Mouse (Mus musculus) embryonic fibroblast, embryonic 13.5 days (primary cell): ENCODE measurements around the gene Tdrd6. TPM values are rescaled to one million over a fixed set of nuclear protein-coding genes. Genes with fewer than 3 reads are reported as not detected.

Source experiments
- H3K27ac ChIP-seq: 2 replicates; pipeline ENCODE4 v1.5.1; 2012; ENCODE audit warnings: low read length, control low read depth, inconsistent platforms; ENCODE audit not compliant: insufficient read depth
- H3K4me1 ChIP-seq: 2 replicates; pipeline ENCODE4 v1.6.1; 2011; ENCODE audit warnings: low read length; ENCODE audit not compliant: control insufficient read depth, insufficient read depth
- H3K4me3 ChIP-seq: 2 replicates; pipeline ENCODE4 v1.5.1; 2011; ENCODE audit warnings: mild to moderate bottlenecking, control low read depth, low read length; ENCODE audit not compliant: insufficient read depth
- CTCF ChIP-seq: IDR thresholded peaks from 2 replicates; pipeline ENCODE4 v1.5.1; 2011; ENCODE audit warnings: mild to moderate bottlenecking, control low read depth, low read length, moderate library complexity, borderline replicate concordance; ENCODE audit not compliant: insufficient read depth
- POLR2A ChIP-seq: IDR thresholded peaks from 2 replicates; pipeline ENCODE4 v1.6.1; 2011; ENCODE audit warnings: low read depth, mild to moderate bottlenecking, control low read depth, low read length, moderate library complexity
- polyA plus RNA-seq: library from polyadenylated mRNA; stranded (reverse); fragments of >200 nt; gene quantifications from 2 replicates; pipeline ENCODE4 v1.2.4, GENCODE M21; 2011; ENCODE audit warnings: low read depth; ENCODE audit not compliant: missing spikeins, insufficient read length

Gene Tdrd6
- polyA plus RNA-seq, 1 experiment: not detected

DNA sequence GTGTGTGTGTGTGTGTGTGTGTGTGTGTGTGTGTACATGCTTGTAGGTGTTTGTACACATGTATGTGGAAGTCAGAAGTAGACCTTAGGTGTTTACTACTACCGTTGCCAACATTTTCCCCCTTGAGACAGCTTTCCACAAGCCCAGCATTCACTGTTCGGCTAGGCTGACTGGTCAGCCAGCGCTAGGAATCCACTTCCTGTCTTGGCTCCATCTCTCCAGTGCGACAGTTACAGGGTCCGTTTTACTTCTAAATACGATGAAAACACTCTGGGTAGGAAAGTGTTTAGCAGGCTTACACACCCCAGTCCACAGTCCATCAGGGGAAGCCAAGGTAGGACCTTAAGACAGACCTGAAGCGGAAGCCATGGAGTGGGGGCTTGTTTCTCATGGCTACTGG, 45.3 kb downstream of the Tdrd6 start:
- Histone ChIP-seq H3K4me3 (no peak overlapping the region), H3K27ac (no peak overlapping the region), H3K4me1 (peaks cover 11% of the 10 kb centered on the region)
- TF ChIP-seq CTCF: no peak
- no peak for TF ChIP-seq POLR2A

DNA sequence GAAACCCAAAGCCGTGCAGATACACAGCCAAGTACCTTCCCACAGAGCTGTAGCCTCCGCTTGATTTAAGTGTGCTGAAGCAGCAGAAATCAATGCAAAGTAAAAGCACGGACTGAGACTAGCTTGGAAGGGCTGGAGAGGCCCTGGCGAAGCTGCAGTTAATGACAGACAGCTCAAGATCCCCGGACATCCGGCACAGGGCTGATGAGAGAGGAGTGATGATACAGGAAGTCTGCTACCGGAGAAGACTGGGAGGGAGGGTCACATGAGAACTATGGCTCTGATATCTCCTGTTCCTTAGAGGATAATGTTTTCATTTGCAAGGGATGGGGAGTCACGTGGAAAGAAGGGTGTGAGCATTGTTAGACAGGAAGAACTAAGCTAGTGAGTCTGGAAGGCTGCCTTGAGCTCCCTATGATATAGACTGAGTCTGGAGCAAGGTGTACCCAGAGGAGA, 49.1 kb downstream of the Tdrd6 start:
- Histone ChIP-seq H3K4me1 (peaks cover 11% of the 10 kb centered on the region), H3K4me3 (no peak overlapping the region)
- no peak for TF ChIP-seq POLR2A

DNA sequence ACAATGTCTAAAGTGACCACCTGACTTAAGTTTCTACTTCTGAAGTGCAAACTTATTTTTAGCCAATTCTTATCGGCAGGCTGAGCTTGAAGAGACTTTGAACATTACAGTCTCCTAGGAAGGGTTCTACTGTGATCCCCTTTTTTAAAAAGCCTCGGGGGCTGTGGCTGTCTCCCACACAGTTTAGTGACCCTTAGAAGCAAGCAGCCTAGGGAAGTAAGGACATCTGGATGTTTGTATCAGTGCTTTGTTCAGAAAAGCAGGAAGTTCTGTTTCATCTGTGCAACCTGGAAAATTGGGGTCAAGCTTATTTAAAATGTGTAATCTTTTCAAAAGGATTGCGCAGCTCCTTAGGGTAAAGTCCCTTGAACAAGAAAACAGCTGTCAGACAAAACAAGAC, 49.6 kb downstream of the Tdrd6 start:
- no peak overlapping the region for H3K4me3 ChIP-seq
- H3K27ac ChIP-seq: peak overlapping the region; percentile 18; the same call in 1 of the 2 replicates
- H3K4me1 ChIP-seq: peaks cover 11% of the 10 kb centered on the region
- TF ChIP-seq POLR2A (no peak), CTCF (no peak)

More for the DNA sequence above, 49.1 kb downstream of the Tdrd6 start:
- H3K27ac ChIP-seq: peak overlapping the region; percentile 0; the same call in 1 of the 2 replicates

DNA sequence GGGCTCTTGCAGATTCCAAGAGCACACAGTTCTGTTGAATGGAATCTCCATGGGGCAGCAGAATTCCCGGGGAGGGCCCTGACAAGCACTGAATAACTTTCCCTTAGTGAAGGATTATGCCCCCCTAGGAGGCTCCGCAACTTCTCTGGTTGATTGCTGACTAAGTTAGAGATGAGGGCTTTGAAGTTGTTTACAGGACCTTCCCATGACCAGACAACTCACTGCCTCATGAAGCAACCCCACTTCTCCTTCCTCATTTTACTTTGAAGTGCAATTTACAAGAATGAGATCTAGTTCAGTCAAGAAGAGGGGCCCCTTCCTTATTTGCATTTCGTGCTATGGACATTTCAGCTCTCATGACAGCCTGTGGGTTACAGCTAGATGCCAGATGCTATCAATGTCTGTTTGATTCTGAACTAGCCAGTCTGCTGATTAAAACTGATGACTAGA, 56.5 kb downstream of the Tdrd6 start:
- Histone ChIP-seq H3K4me1 (no peaks in the 10 kb centered on the region), H3K27ac (no peak overlapping the region), H3K4me3 (no peak overlapping the region)
- TF ChIP-seq POLR2A: no peak
- TF ChIP-seq CTCF: no peak

DNA sequence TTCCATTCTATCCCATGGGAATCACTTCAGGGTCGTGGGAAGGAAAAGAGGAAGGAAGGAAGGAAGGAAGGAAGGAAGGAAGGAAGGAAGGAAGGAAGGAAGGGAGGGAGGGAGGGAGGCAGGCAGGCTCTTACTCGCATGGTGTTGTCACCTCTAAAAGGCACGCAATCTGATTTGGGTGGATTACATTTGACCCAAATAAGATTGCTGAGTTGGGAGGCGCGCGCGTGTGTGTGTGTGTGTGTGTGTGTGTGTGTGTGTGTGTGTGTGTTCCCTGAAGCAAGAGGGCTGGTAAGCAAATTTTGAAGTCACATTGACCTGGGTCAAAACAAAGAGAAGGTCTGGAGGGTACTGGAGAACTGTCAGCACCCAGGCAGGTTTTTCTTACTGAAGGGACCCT, 60.8 kb downstream of the Tdrd6 start:
- H3K4me1 ChIP-seq: 0 out of 2 replicates have a peak, but pooled peaks cover 2% of the 10 kb centered on the region
- TF ChIP-seq CTCF: no peak
- TF ChIP-seq POLR2A: no peak
- no peak overlapping the region for H3K27ac ChIP-seq
- no peak overlapping the region for H3K4me3 ChIP-seq

DNA sequence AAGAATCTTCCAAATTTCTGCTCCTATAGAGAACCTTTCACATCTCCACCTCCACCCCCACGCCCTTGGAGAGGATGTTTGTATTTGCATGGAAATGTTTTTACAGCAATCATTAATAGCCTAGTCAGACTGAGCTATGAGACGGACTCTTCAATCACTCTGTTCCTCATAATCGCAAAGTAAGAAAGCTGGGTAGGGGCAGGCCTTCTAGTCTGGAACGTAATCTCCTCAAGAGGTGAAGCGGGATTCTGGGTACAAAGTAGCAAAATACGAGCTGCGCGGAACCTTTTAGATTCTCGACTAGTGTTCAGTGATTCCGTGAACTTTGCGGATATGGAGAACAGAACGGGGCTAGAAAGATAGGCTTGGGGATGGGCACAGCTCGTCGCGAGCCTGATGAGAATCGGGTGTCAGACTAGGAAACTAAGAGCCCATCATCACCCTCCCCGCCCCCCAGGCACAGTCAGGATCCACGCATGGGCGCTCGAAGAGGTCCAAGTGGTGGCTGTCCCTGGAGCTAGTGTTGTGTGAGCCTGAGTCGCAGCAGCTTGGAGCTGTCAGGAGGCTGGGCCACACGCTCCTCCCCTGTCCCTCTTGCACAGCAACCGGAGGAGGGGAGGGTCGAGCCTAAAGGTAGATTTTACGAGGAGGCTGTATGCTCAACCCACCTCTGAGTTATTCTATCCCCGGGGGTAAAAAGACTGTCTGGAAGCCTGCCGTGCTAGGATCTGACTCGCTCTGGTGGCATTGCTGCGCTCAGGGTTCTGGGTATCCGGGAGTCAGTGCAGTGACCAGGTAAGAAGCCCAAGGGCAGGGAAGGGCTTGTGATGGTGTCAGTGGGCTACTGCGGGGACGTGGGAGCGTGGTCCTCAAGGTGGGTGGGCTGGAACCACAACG, 61.9 kb downstream of the Tdrd6 start, which contains the start of gene Pla2g7:
Gene Pla2g7, plus strand, starts transcription at position 107 of the 897 bp plus-strand sequence.
- Histone ChIP-seq H3K4me1 (0 out of 2 replicates have a peak, but pooled peaks cover 2% of the 10 kb centered on the region), H3K27ac (peak within 1 kb of the TSS; percentile 63; the same call in 1 of the 2 replicates), H3K4me3 (peak within 1 kb of the TSS; percentile 23)
- TF ChIP-seq POLR2A (peak; percentile 59), CTCF (no peak)

DNA sequence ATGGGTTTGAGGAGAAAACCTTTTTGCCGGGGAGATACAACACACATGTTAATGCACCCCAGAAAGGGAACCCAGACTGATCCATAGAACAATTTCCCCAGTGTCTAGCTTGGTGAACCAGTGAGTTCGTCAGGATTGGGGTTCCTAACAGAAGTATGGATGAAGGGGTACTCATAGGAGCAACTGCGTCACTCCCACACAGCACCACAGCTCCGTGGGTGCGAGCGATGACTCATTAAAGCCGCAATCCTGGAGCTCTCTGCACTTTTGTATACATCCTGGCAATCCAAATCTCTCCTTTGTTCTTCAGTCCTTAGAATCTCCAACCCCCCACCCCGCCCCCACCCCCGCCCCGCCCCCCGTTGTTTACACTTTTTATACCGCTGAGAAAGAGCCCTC, 62.5 kb downstream of the Tdrd6 start:
- Histone ChIP-seq H3K4me1 (0 out of 2 replicates have a peak, but pooled peaks cover 2% of the 10 kb centered on the region), H3K27ac (peak overlapping the region; percentile 63; the same call in 1 of the 2 replicates), H3K4me3 (peak overlapping the region; percentile 23; the same call in 1 of the 2 replicates)
- TF ChIP-seq POLR2A (no peak), CTCF (no peak)

Other genes with a start within 250 kb of the Tdrd6 start
- gene Mep1a, start 127.5 kb downstream of the Tdrd6 start, polyA plus RNA-seq: not detected in 2 replicates
- 0.38 TPM in 1 of 2 replicates, not detected in the other for gene Ankrd66, start 86.7 kb downstream of the Tdrd6 start, polyA plus RNA-seq
- gene Pla2g7, start 62.2 kb downstream of the Tdrd6 start, polyA plus RNA-seq: 38.7 and 58.4 TPM in 2 replicates
- 2.0 and 2.7 TPM in 2 replicates for gene Slc25a27, start 36.9 kb upstream of the Tdrd6 start, polyA plus RNA-seq
- gene Cyp39a1, start 37.1 kb upstream of the Tdrd6 start, polyA plus RNA-seq: 4.6 and 6.4 TPM in 2 replicates
- 20.4 and 31.5 TPM in 2 replicates for gene Rcan2, start 171.1 kb upstream of the Tdrd6 start, polyA plus RNA-seq